Mouse (Mus musculus) forebrain, embryonic 15.5 days (tissue): ENCODE results near the gene Pard3b. TPM values are rescaled to one million over a fixed set of nuclear protein-coding genes. Genes with fewer than 3 reads are reported as not detected.
"Not testable (repeated sequence)": the region's sequence is repeated elsewhere in the genome, so short reads cannot be mapped to it uniquely, and the experiment has no call there.

Experiments
- ATAC-seq: fragments of 200-750 bp; cut with Nextera tagmentation; replicated peaks from 2 replicates; pipeline ENCODE4 v1.8.0; 2017; ENCODE audit warnings: mild to moderate bottlenecking, moderate TSS enrichment, moderate library complexity
- H3K27ac ChIP-seq: fragments of 300-500 bp; sonication (generic); replicated peaks from 2 replicates; pipeline ENCODE4 v1.5.1; 2015; ENCODE audit warnings: mild to moderate bottlenecking, inconsistent platforms
- H3K27me3 ChIP-seq: fragments of 300-500 bp; sonication (generic); 2 replicates; pipeline ENCODE4 v1.6.1; 2015; ENCODE audit warnings: inconsistent platforms
- H3K36me3 ChIP-seq: fragments of 300-500 bp; sonication (generic); 2 replicates; pipeline ENCODE4 v1.6.1; 2015; ENCODE audit warnings: mild to moderate bottlenecking, inconsistent platforms
- H3K4me1 ChIP-seq: fragments of 300-500 bp; sonication (generic); 2 replicates; pipeline ENCODE4 v1.6.1; 2015; ENCODE audit warnings: inconsistent platforms
- H3K4me2 ChIP-seq: fragments of 300-500 bp; sonication (generic); replicated peaks from 2 replicates; pipeline ENCODE4 v1.6.1; 2015; ENCODE audit warnings: mild to moderate bottlenecking, inconsistent platforms
- H3K4me3 ChIP-seq: fragments of 300-500 bp; sonication (generic); 2 replicates; pipeline ENCODE4 v1.5.1; 2015; ENCODE audit warnings: mild to moderate bottlenecking, inconsistent platforms
- H3K9ac ChIP-seq: fragments of 300-500 bp; sonication (generic); replicated peaks from 2 replicates; pipeline ENCODE4 v1.6.1; 2015; ENCODE audit warnings: mild to moderate bottlenecking, inconsistent platforms
- H3K9me3 ChIP-seq: fragments of 300-500 bp; sonication (generic); 2 replicates; pipeline ENCODE4 v1.6.1; 2016; ENCODE audit warnings: inconsistent platforms
- WGBS: fragments of 180-500 bp; shearing (Covaris S2); methylation state at CpG from one replicate; pipeline ENCODE4 v1.1.7; 2015; ENCODE audit warnings: mixed read lengths; 5-methylcytosine and 5-hydroxymethylcytosine counted together
- polyA plus RNA-seq: library from polyadenylated mRNA; unstranded; fragments of >200 nt; fragmentation: Nextera tagmentation; extraction: Ambion mirVana; gene quantifications from 2 replicates; pipeline ENCODE4 v1.2.1, GENCODE M21; 2015

Pard3b gene
- polyA plus RNA-seq, 1 experiment from 2014 or later, result 9.8 TPM

- Histone ChIP-seq H3K4me2 (no peak overlapping the region), H3K36me3 (no peaks in the 10 kb centered on the region), H3K4me3 (no peak overlapping the region), H3K27ac (no peak overlapping the region), H3K9ac (no peak overlapping the region), H3K27me3 (no peaks in the 10 kb centered on the region), H3K4me1 (peaks cover 5% of the 10 kb centered on the region; the same call in 1 of the 2 replicates), H3K9me3 (no peaks in the 10 kb centered on the region)
- no peak for ATAC-seq
- 69% methylated on average over 6 of the region's 6 CpGs for WGBS
Measured at GRCm38 (mm10) chr1:62587536-62587935, 948.9 kb downstream of the Pard3b start.

DNA sequence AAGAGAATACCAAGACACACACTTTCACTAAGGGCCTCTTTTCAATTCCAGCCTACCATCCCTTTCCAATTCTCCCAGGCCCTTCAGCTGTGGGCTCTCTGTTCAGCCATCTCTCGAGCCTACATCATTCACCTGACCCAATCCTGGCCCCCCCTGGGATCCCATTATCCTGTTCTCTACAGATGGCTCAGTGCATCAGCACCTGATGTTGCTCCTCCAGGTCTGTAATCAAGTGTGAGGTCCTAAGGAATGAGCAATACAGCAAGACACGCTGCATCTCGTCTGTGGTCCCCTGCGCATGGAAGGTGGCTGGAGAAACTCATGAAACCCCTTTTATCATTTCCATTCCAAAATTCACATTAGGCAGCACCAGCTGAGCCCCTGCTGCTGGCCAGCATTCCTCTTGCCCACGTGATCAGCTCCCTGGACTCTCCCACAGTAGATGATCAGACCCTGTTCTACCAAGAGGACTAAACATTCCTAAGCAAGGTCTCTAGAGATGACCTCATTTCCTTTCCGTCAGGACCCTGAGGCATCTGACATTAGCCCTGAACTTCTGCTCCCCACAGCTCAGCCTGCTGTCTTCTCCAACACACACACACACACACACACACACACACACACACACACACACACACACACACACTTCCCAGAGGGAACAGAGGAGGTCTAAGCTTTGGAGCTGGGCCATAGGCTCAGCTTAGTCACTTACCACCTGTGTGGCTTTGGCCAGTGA is 952.8 kb downstream of the Pard3b start:
- no peaks in the 10 kb centered on the region for H3K27me3 ChIP-seq
- no peaks in the 10 kb centered on the region for H3K9me3 ChIP-seq
- no peaks in the 10 kb centered on the region for H3K4me1 ChIP-seq
- H3K4me3 ChIP-seq, result no peak overlapping the region
- no peak for ATAC-seq
- H3K27ac ChIP-seq, result no peak overlapping the region
- no peak overlapping the region for H3K9ac ChIP-seq
- H3K36me3 ChIP-seq, result no peaks in the 10 kb centered on the region
- H3K4me2 ChIP-seq, result no peak overlapping the region
- 59% methylated on average over 6 of the region's 6 CpGs for WGBS

DNA sequence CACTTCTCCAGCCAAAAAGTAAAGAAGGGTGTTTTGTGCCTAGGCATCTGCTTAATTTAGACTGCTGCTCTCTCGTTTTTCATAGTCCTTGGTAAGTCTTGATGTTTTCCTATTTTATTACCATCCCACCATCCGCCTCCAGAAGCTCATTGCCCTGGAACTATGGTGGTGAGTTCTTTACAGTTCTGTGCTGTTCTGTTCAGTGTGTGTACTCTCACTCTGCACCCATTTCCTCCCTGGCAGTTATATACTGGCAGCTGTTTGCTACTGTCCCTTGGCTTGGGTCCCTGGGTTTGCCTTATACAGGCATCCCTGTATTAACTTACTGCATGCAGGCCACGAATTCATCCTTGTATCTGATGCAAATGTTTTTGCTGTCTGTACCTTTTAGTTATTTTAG is 956.8 kb downstream of the Pard3b start:
- no peaks in the 10 kb centered on the region for H3K36me3 ChIP-seq
- no peak overlapping the region for H3K27ac ChIP-seq
- H3K9me3 ChIP-seq, result no peaks in the 10 kb centered on the region
- H3K9ac ChIP-seq, result no peak overlapping the region
- no peak overlapping the region for H3K4me3 ChIP-seq
- no peak for ATAC-seq
- H3K27me3 ChIP-seq, result no peaks in the 10 kb centered on the region
- H3K4me2 ChIP-seq, result no peak overlapping the region
- H3K4me1 ChIP-seq, result no peaks in the 10 kb centered on the region
- WGBS, result 80% methylated on average over 3 of the region's 3 CpGs

DNA sequence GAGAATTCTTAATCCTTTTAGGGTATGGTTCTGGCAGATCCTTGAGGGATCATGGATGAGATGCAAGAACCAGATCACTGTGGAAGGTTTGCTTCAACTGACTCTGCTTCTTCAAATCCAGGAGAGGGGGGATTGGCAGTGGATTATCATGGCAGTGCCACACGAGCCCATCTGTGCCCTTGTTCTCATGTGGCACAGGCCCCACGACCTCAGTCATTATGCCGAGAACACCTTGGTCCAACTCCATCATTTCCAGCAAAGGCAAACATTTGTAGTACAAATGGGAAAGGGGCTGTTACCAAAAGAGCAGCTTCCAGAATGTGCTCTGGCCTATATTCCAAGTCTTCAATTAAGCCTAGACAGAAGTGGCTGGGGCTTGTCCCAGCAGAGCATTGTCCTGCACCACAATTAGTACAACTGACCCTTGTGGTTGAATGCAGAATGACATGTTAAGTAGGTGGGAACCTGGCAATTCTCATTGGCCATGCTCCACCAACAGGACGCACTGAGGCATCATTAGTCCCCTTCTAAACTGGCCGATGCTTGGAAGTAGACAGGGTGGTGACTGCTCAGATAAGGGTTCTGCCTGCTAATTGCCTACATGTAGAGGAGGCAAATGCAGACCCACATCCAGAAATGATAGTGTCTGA is 959.3 kb downstream of the Pard3b start:
- ATAC-seq, result no peak; the same call in 1 of the 2 replicates
- no peak overlapping the region for H3K4me2 ChIP-seq
- H3K9me3 ChIP-seq, result no peaks in the 10 kb centered on the region
- no peak overlapping the region for H3K9ac ChIP-seq
- H3K4me3 ChIP-seq, result no peak overlapping the region
- no peaks in the 10 kb centered on the region for H3K36me3 ChIP-seq
- no peaks in the 10 kb centered on the region for H3K4me1 ChIP-seq
- H3K27ac ChIP-seq, result no peak overlapping the region
- H3K27me3 ChIP-seq, result no peaks in the 10 kb centered on the region
- WGBS, result 67% methylated on average over 5 of the region's 5 CpGs

- H3K36me3 ChIP-seq, result no peaks in the 10 kb centered on the region
- no peaks in the 10 kb centered on the region for H3K4me1 ChIP-seq
- no peak overlapping the region for H3K9ac ChIP-seq
- no peak for ATAC-seq
- H3K27me3 ChIP-seq, result no peaks in the 10 kb centered on the region
- no peak overlapping the region for H3K4me2 ChIP-seq
- no peaks in the 10 kb centered on the region for H3K9me3 ChIP-seq
- 87% methylated on average over 5 of the region's 5 CpGs for WGBS
- H3K4me3 ChIP-seq, result no peak overlapping the region
- no peak overlapping the region for H3K27ac ChIP-seq
Measured at GRCm38 (mm10) chr1:62598551-62598950, 959.9 kb downstream of the Pard3b start.

- not testable (repeated sequence) for H3K9me3 ChIP-seq, H3K4me2 ChIP-seq, H3K36me3 ChIP-seq, H3K9ac ChIP-seq, H3K4me1 ChIP-seq, H3K27ac ChIP-seq, ATAC-seq, H3K4me3 ChIP-seq, H3K27me3 ChIP-seq
- 96% methylated on average over 1 of the region's 1 CpGs for WGBS
Measured at GRCm38 (mm10) chr1:62604644-62605043, 966.0 kb downstream of the Pard3b start.

DNA sequence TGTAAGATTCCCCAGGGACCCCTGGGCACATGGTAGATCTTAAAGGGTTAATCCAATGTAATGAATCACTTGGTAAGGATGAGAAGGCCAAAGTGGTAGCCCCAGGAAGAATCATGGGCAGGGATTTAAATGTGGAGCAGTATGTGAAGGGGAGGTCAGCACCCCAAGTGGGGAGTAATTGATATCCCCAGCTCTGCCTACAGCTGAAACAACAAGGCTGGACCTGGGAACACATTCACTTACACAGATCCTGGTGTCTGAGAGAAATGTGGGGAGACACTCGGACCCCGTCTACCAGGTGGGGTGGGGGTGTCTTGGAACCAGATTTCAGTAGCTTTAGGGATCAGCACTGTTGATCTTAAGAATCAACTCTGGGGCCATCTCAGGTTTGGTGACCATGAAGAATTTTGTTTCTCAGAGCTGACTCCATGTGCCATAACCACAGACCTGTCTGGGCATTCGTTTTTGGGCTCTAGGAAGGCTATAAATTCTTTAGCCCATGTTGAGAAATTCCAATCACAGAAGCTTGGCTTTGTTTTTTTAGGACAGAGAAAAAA is 979.6 kb downstream of the Pard3b start:
- Histone ChIP-seq H3K27ac (no peak overlapping the region), H3K36me3 (no peaks in the 10 kb centered on the region), H3K4me1 (no peaks in the 10 kb centered on the region), H3K9ac (no peak overlapping the region), H3K9me3 (no peaks in the 10 kb centered on the region), H3K4me2 (no peak overlapping the region), H3K27me3 (no peaks in the 10 kb centered on the region), H3K4me3 (no peak overlapping the region)
- ATAC-seq, result no peak
- 89% methylated on average over 3 of the region's 3 CpGs for WGBS

DNA sequence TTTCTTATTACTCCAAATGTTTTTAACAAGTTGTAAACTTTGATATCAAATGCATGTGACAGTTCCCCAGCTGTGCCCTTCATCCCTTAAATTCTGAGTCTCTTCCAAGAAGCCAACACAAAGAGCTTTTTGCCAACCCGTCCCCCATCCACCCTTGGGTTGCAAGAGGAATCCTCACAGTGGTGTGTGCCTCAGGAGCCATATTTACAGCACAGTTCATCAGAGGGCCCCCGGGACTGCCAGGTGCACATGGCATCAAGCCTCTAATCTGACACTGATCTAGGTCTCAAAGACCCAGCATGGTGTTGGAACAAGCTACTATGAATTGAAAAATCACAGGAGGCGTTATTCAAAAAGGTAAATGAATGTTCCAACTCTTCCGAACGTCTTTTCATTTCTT is 980.8 kb downstream of the Pard3b start:
- Histone ChIP-seq H3K9me3 (no peaks in the 10 kb centered on the region), H3K4me2 (no peak overlapping the region), H3K27ac (no peak overlapping the region), H3K9ac (no peak overlapping the region), H3K4me1 (no peaks in the 10 kb centered on the region), H3K36me3 (no peaks in the 10 kb centered on the region), H3K27me3 (no peaks in the 10 kb centered on the region), H3K4me3 (no peak overlapping the region)
- 82% methylated on average over 5 of the region's 5 CpGs for WGBS
- ATAC-seq, result no peak

GRCm38 (mm10) chr1:62622447-62622846 is 983.8 kb downstream of the Pard3b start:
- H3K27me3 ChIP-seq, result no peaks in the 10 kb centered on the region
- H3K9ac ChIP-seq, result no peak overlapping the region
- WGBS, result 89% methylated on average over 1 of the region's 1 CpGs
- no peak overlapping the region for H3K27ac ChIP-seq
- ATAC-seq, result no peak
- H3K36me3 ChIP-seq, result no peaks in the 10 kb centered on the region
- no peak overlapping the region for H3K4me2 ChIP-seq
- H3K4me1 ChIP-seq, result no peaks in the 10 kb centered on the region
- H3K4me3 ChIP-seq, result no peak overlapping the region
- no peaks in the 10 kb centered on the region for H3K9me3 ChIP-seq

- WGBS, result 89% methylated on average over 2 of the region's 2 CpGs
Measured at GRCm38 (mm10) chr1:62624166-62624565, 985.5 kb downstream of the Pard3b start.

DNA sequence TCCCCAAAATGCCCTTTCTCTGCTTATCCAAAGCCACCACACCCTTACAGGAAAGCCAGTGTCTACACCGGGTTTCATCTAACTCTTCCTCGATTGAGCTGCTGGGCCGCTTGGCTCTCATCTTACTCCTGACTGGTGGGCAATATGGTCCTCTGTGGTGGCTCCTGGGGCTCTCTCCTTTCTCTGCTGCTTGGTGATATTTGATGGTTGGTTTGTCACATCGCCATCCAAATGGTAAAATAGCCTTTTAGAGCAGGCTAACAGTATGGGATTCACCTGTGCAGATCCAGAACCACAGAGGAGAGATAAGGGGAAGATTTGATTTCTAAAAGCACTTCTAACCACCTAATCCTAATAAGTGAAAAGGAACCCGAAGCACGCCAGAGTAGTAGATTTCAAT is 986.2 kb downstream of the Pard3b start:
- no peak overlapping the region for H3K4me3 ChIP-seq
- no peaks in the 10 kb centered on the region for H3K9me3 ChIP-seq
- no peaks in the 10 kb centered on the region for H3K36me3 ChIP-seq
- H3K27ac ChIP-seq, result no peak overlapping the region
- no peaks in the 10 kb centered on the region for H3K4me1 ChIP-seq
- no peak overlapping the region for H3K4me2 ChIP-seq
- no peak for ATAC-seq
- 95% methylated on average over 6 of the region's 6 CpGs for WGBS
- H3K27me3 ChIP-seq, result no peaks in the 10 kb centered on the region
- no peak overlapping the region for H3K9ac ChIP-seq

More at GRCm38 (mm10) chr1:62624166-62624565, 985.5 kb downstream of the Pard3b start:
- Histone ChIP-seq H3K4me1 (no peaks in the 10 kb centered on the region), H3K9me3 (no peaks in the 10 kb centered on the region), H3K27me3 (no peaks in the 10 kb centered on the region), H3K27ac (no peak overlapping the region), H3K36me3 (no peaks in the 10 kb centered on the region), H3K4me3 (no peak overlapping the region), H3K9ac (no peak overlapping the region), H3K4me2 (no peak overlapping the region)
- ATAC-seq, result no peak

- H3K4me2 ChIP-seq, result no peak overlapping the region
- 89% methylated on average over 4 of the region's 4 CpGs for WGBS
- no peak overlapping the region for H3K27ac ChIP-seq
- no peak for ATAC-seq
- H3K27me3 ChIP-seq, result no peaks in the 10 kb centered on the region
- H3K4me1 ChIP-seq, result no peaks in the 10 kb centered on the region
- H3K9ac ChIP-seq, result no peak overlapping the region
- H3K4me3 ChIP-seq, result no peak overlapping the region
- no peaks in the 10 kb centered on the region for H3K36me3 ChIP-seq
- H3K9me3 ChIP-seq, result no peaks in the 10 kb centered on the region
Measured at GRCm38 (mm10) chr1:62625332-62625731, 986.7 kb downstream of the Pard3b start.
